Mouse (Mus musculus) retina, adult 2 months (tissue): ENCODE data around the gene Dock9.
A peak's percentile ranks its signal among the peaks of the same experiment; 100 is the strongest.

Experiments
- DNase-seq: peaks from one replicate; pipeline ENCODE4 v3.0.0-alpha.2; 2012; ENCODE audit warnings: low read depth, low spot score

The Dock9 gene

GRCm38 (mm10) chr14:121797457-121798410, at the start of gene Dock9:
Gene Dock9, minus strand, starts transcription at chr14:121797837.
- DNase-seq: peak; percentile 78

GRCm38 (mm10) chr14:121844486-121844885, 46.8 kb upstream of the Dock9 start:
- DNase-seq: no peak

- no peak for DNase-seq
Measured at GRCm38 (mm10) chr14:121840217-121840616, 42.6 kb upstream of the Dock9 start.

- no peak for DNase-seq
Measured at GRCm38 (mm10) chr14:121838161-121838560, 40.5 kb upstream of the Dock9 start.

GRCm38 (mm10) chr14:121833001-121833520, 35.4 kb upstream of the Dock9 start:
- DNase-seq: no peak

- DNase-seq: no peak
Measured at GRCm38 (mm10) chr14:121829816-121830442, 32.3 kb upstream of the Dock9 start.

GRCm38 (mm10) chr14:121827091-121827490, 29.5 kb upstream of the Dock9 start:
- DNase-seq: no peak

GRCm38 (mm10) chr14:121825521-121826445, 28.1 kb upstream of the Dock9 start:
- DNase-seq: no peak

GRCm38 (mm10) chr14:121824322-121825103, 26.9 kb upstream of the Dock9 start:
- no peak for DNase-seq

GRCm38 (mm10) chr14:121822997-121823396, 25.4 kb upstream of the Dock9 start:
- DNase-seq: no peak

GRCm38 (mm10) chr14:121822506-121822905, 24.9 kb upstream of the Dock9 start:
- no peak for DNase-seq

GRCm38 (mm10) chr14:121806791-121807190, 9.2 kb upstream of the Dock9 start:
- DNase-seq: no peak

- DNase-seq: no peak
Measured at GRCm38 (mm10) chr14:121806316-121806715, 8.7 kb upstream of the Dock9 start.

GRCm38 (mm10) chr14:121804461-121804860, 6.8 kb upstream of the Dock9 start:
- DNase-seq: no peak

- no peak for DNase-seq
Measured at GRCm38 (mm10) chr14:121800962-121801361, 3.3 kb upstream of the Dock9 start.

GRCm38 (mm10) chr14:121799112-121799511, 1.5 kb upstream of the Dock9 start:
- DNase-seq: no peak

- DNase-seq: peak; percentile 89
Measured at GRCm38 (mm10) chr14:121798411-121798799, 768 bp upstream of the Dock9 start.

GRCm38 (mm10) chr14:121796571-121797456, 823 bp downstream of the Dock9 start:
- DNase-seq: no peak

GRCm38 (mm10) chr14:121795536-121795935, 2.1 kb downstream of the Dock9 start:
- no peak for DNase-seq

GRCm38 (mm10) chr14:121793639-121794038, 4.0 kb downstream of the Dock9 start:
- DNase-seq: no peak
